Mouse (Mus musculus) MEL-GATA-1-ER (cell line): ENCODE data around the gene Olfr1313.
"Not testable (repeated sequence)": the region's sequence is repeated elsewhere in the genome, so short reads cannot be mapped to it uniquely, and the experiment has no call there.

Experiments
- DNase-seq: peaks from one replicate; pipeline ENCODE4 v3.0.0-alpha.2; 2012; ENCODE audit warnings: low read depth; ENCODE audit errors: extremely low read depth

Gene Olfr1313

DNA sequence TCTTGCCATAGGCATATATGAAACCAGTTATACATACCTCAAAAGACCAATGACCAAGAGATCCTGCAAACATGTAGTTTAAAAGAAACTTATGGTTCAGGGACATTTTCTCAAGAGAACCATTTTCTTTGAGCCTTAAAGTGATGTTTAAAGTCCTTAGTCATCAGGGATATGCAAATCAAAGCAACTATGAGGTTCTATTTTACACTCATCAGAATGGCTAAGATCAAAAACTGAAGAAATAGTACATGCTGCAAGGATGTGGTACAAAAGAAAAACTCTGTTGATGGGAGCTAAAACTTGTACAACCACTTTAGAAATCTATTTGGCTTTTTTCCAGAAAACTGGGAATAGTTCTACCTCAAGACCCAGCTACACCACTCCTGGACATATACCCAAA is at the start of gene Olfr1313:
Gene Olfr1313 (minus strand): TSS at position 101 of the 400 bp plus-strand sequence.
- no peak for DNase-seq

GRCm38 (mm10) chr2:112115340-112115739 is 37.7 kb upstream of the Olfr1313 start, which contains the start of gene Olfr1315-ps1:
Gene Olfr1315-ps1 (minus strand): TSS chr2:112115440.
- no peak for DNase-seq

DNA sequence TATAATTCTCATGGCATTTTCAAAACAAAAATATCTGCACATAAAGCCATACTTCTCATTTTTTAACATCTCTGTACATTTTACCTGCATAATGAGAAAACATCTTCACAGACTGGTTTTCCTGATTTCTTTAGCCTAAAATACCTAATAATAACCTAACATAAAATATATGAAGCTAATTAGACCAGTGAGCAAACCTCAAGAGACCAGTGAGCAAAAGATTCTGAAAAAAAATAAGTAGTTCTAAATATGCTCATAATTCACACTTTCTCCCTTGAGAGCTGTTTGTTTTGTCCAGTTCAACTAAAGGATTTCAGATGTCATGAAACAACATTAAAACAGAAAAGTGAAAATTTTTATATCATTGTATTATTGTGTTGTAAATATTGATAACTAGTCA is 19.0 kb upstream of the Olfr1313 start, which contains the start of gene Olfr1314:
Gene Olfr1314 (minus strand): TSS at position 101 of the 400 bp plus-strand sequence.
- no peak for DNase-seq

DNA sequence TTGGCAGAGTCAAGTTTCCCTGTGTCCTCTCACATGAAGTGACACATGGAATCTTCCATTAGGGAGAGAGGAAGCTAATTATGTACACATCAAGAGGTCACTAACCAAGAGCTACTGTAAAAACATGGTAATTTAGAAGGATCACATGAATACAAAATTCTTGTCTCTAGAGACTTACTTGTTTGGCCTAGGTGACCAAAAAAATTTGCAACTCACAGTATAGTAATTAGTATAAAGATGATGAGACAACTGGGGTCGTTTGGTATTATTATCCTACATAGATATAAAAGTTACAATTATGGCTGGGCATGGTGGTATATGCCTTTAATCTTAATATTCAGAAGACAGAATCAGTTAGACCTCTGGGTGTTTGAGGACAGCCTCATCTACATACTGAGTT is 27.5 kb downstream of the Olfr1313 start, which contains the start of gene Olfr1312:
Gene Olfr1312 (minus strand): TSS at position 101 of the 400 bp plus-strand sequence.
- no peak for DNase-seq

DNA sequence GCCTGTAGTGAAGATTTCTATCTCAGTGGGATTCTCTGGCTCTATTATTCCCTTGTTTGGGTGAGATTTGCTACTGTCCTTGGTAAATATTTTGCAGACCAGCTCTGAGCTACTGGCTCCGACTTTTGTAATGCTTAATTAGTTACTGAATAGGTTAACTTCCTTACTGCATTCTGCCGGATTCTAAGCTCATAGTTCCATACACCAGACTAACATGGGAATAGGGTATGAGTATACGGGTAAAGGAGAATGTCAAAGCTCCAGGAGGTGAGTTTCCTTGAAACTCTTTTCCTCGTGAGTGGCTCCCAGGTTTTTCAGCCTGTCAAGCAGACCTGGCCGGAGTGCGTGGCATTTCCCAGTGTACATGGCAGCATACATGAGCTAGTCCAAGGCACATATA is 50.7 kb downstream of the Olfr1313 start:
- not testable (repeated sequence) for DNase-seq

- no peak for DNase-seq
Measured at GRCm38 (mm10) chr2:112024312-112024711, 53.3 kb downstream of the Olfr1313 start, which contains the start of gene Olfr1311. Gene Olfr1311 (minus strand): TSS chr2:112024412.
